Mouse (Mus musculus) embryonic facial prominence, embryonic 13.5 days (tissue): ENCODE data around the gene Tas1r2. TPM values are rescaled to one million over a fixed set of nuclear protein-coding genes. Genes with fewer than 3 reads are reported as not detected.
A peak's percentile ranks its signal among the peaks of the same experiment; 100 is the strongest.

Experiments used
- ATAC-seq: fragments of 200-750 bp; cut with Nextera tagmentation; 2 replicates; pipeline ENCODE4 v1.8.0; 2017; ENCODE audit warnings: low read depth; ENCODE audit not compliant: insufficient number of reproducible peaks, insufficient read depth, low FRiP score, low TSS enrichment
- H3K27ac ChIP-seq: fragments of 300-500 bp; sonication (generic); 2 replicates; pipeline ENCODE4 v1.5.1; 2015; ENCODE audit warnings: moderate library complexity, mild to moderate bottlenecking, inconsistent platforms
- H3K27me3 ChIP-seq: fragments of 300-500 bp; sonication (generic); 2 replicates; pipeline ENCODE4 v1.6.1; 2015; ENCODE audit warnings: mild to moderate bottlenecking, inconsistent platforms
- H3K36me3 ChIP-seq: fragments of 300-500 bp; sonication (generic); 2 replicates; pipeline ENCODE4 v1.6.1; 2015; ENCODE audit warnings: mild to moderate bottlenecking, inconsistent platforms
- H3K4me1 ChIP-seq: fragments of 300-500 bp; sonication (generic); 2 replicates; pipeline ENCODE4 v1.6.1; 2015; ENCODE audit warnings: inconsistent platforms
- H3K4me2 ChIP-seq: fragments of 300-500 bp; sonication (generic); 2 replicates; pipeline ENCODE4 v1.6.1; 2015; ENCODE audit warnings: moderate library complexity, mild to moderate bottlenecking, inconsistent platforms
- H3K4me3 ChIP-seq: fragments of 300-500 bp; sonication (generic); 2 replicates; pipeline ENCODE4 v1.5.1; 2015; ENCODE audit warnings: mild to moderate bottlenecking, inconsistent platforms
- H3K9ac ChIP-seq: fragments of 300-500 bp; sonication (generic); 2 replicates; pipeline ENCODE4 v1.6.1; 2015; ENCODE audit warnings: mild to moderate bottlenecking, inconsistent platforms
- H3K9me3 ChIP-seq: fragments of 300-500 bp; sonication (generic); 2 replicates; pipeline ENCODE4 v1.6.1; 2016; ENCODE audit warnings: inconsistent platforms
- WGBS: fragments of 180-500 bp; shearing (Covaris S2); methylation state at CpG from one replicate; pipeline ENCODE4 v1.1.7; 2015; ENCODE audit warnings: mixed read lengths; 5-methylcytosine and 5-hydroxymethylcytosine counted together
- microRNA-seq: library from miRNA; unstranded; fragments of <30 nt; microRNA quantifications from one replicate; pipeline ENCODE4, GENCODE M21; 2016
- polyA plus RNA-seq: library from polyadenylated mRNA; unstranded; fragments of >200 nt; fragmentation: Nextera tagmentation; extraction: Ambion mirVana; gene quantifications from 2 replicates; pipeline ENCODE4 v1.2.1, GENCODE M21; 2015

Gene Tas1r2
- polyA plus RNA-seq, 1 experiment from 2014 or later, result not detected

DNA sequence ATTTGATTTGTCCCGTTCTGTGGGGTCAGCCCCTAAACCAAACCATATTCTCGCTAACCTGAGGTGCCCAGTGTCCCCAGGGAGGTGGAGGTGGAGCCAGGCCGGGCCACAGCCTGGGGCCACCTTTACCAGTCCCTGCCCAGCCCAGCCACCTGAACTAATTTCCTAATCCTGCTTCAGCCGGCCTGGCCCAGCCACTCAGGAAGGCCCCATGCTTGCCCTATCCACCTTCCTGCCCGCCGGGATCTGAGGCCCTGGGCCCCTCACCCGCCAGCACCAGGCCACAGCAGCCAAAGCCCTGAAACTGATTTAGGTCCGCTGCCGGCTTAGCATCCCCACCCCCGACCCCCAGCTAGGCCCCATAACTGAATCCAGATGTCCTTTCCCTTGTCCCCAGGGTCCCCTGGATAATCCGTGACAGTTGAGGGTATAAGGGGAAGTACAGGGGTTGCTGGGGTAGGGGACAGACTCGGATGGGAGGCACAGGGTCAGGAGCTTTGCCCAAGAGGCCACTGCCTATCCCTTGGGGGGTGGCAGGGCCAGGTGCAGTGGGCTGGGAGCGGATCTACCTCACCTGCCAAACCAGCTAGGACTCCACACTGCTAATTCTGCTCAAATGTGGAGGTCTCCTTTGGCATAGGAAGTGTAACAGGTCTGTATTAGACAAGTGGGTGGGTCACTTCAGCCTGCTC lies 62.0 kb downstream of the Tas1r2 start:
- peak overlapping the region; percentile 32; the same call in 1 of the 2 replicates for H3K9ac ChIP-seq
- H3K9me3 ChIP-seq, result no peaks in the 10 kb centered on the region
- no peak overlapping the region; the same call in 1 of the 2 replicates for H3K27ac ChIP-seq
- H3K27me3 ChIP-seq, result no peaks in the 10 kb centered on the region
- WGBS, result 7% methylated on average over 13 of the region's 13 CpGs
- no peak overlapping the region for H3K4me2 ChIP-seq
- peaks cover 25% of the 10 kb centered on the region for H3K4me1 ChIP-seq
- no peaks in the 10 kb centered on the region for H3K36me3 ChIP-seq
- H3K4me3 ChIP-seq, result no peak overlapping the region
- ATAC-seq, result no peak

DNA sequence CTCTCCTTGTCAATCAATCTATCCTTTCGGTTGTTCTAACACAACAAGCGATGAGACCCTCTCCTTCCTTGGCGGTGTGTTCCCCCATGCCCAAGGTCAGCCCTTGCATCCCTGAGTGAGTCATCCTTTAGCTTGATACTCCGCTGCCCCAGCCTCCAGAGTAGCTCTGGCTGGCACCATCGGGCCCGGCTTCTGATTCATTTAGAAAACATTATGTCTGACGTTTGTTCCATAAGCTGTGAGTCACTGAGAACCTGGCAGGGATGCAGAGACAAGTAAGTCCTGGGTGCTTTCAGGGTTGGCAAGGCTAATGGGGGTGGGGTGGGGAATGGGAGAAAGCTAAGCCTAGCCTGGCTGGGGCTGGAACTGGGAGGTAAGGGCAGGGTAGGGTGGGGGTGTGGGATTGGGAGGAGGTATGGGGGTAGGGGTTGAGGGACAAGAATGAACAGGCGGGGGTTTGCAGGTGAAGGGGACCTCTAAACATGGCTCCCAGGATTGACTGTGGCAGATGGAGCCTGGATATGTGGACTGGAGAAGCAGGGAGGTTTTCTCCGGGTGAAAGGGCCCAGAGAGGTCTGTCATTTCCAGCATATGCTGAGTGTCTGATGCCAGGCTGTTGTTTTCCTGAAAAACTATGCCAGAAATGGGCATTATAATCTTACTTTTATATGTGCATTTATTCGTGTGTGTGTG lies 63.3 kb downstream of the Tas1r2 start:
- H3K36me3 ChIP-seq, result no peaks in the 10 kb centered on the region
- no peak for ATAC-seq
- H3K9me3 ChIP-seq, result no peaks in the 10 kb centered on the region
- no peak overlapping the region for H3K4me3 ChIP-seq
- no peak overlapping the region for H3K4me2 ChIP-seq
- no peak overlapping the region for H3K27ac ChIP-seq
- peaks cover 21% of the 10 kb centered on the region for H3K4me1 ChIP-seq
- no peak overlapping the region for H3K9ac ChIP-seq
- H3K27me3 ChIP-seq, result no peaks in the 10 kb centered on the region
- WGBS, result 80% methylated on average over 10 of the region's 10 CpGs

- 83% methylated on average over 5 of the region's 5 CpGs for WGBS
- no peak overlapping the region for H3K4me3 ChIP-seq
- H3K36me3 ChIP-seq, result no peaks in the 10 kb centered on the region
- ATAC-seq, result no peak
- H3K4me1 ChIP-seq, result peaks cover 20% of the 10 kb centered on the region
- H3K27ac ChIP-seq, result no peak overlapping the region
- no peaks in the 10 kb centered on the region for H3K9me3 ChIP-seq
- no peak overlapping the region for H3K9ac ChIP-seq
- no peak overlapping the region for H3K4me2 ChIP-seq
- H3K27me3 ChIP-seq, result peaks cover 5% of the 10 kb centered on the region
Observed at GRCm38 (mm10) chr4:139718978-139719377, 65.6 kb downstream of the Tas1r2 start.

Small RNA genes lying within 50 kb of the gene (microRNA-seq; reads per million reads assigned to microRNA genes)
- not detected for gene Mir7020

Other genes starting within 250 kb of the Tas1r2 start
- gene Iffo2, start 123.0 kb upstream of the Tas1r2 start, polyA plus RNA-seq, result 4.0 and 4.3 TPM in 2 replicates
- not detected in 2 replicates for gene Gm21969, start 50.4 kb upstream of the Tas1r2 start, polyA plus RNA-seq
- gene Aldh4a1, start 30.7 kb upstream of the Tas1r2 start, polyA plus RNA-seq, result 29.5 and 29.6 TPM in 2 replicates
- 2.5 and 3.5 TPM in 2 replicates for gene Pax7, start 180.0 kb downstream of the Tas1r2 start, polyA plus RNA-seq